Mouse (Mus musculus) CH12.LX (cell line): ENCODE measurements around the gene Fhdc1.

Experiments used
- CTCF ChIP-seq, 2 experiments: IDR thresholded peaks in 1 of 2; conservative IDR thresholded peaks in 1 of 2; 2 replicates each; pipeline ENCODE4 v1.5.1; 2011 to 2012; ENCODE audit warnings: low read depth in 2 of 2, low read length in 2 of 2, improper control_type of control experiment in 1 of 2, inconsistent platforms in 1 of 2, mild to moderate bottlenecking in 1 of 2, moderate library complexity in 1 of 2
- EP300 ChIP-seq: IDR thresholded peaks from 2 replicates; pipeline ENCODE4 v1.6.1; 2011; ENCODE audit warnings: low read length, improper control_type of control experiment
- MAZ ChIP-seq: IDR thresholded peaks from 2 replicates; pipeline ENCODE4 v1.6.1; 2012; ENCODE audit warnings: low read depth, mild to moderate bottlenecking, inconsistent platforms, low read length, improper control_type of control experiment, moderate library complexity
- POLR2A ChIP-seq: IDR thresholded peaks from 2 replicates; pipeline ENCODE4 v1.6.1; 2011; ENCODE audit warnings: low read depth, mild to moderate bottlenecking, improper control_type of control experiment, low read length
- RAD21 ChIP-seq: IDR thresholded peaks from 2 replicates; pipeline ENCODE4 v1.6.1; 2011; ENCODE audit warnings: low read depth, mild to moderate bottlenecking, low read length, improper control_type of control experiment, moderate library complexity
- RCOR1 ChIP-seq: conservative IDR thresholded peaks from 2 replicates; pipeline ENCODE4 v1.6.1; 2012; ENCODE audit warnings: low read depth, mild to moderate bottlenecking, inconsistent platforms, low read length, improper control_type of control experiment
- UBTF ChIP-seq: IDR thresholded peaks from 2 replicates; pipeline ENCODE4 v1.6.1; 2012; ENCODE audit warnings: low read depth, mild to moderate bottlenecking, inconsistent platforms, low read length, improper control_type of control experiment, moderate library complexity
- ZNF384 ChIP-seq: IDR thresholded peaks from 2 replicates; pipeline ENCODE4 v1.6.1; 2012; ENCODE audit warnings: low read depth, low read length, improper control_type of control experiment, inconsistent platforms

DNA sequence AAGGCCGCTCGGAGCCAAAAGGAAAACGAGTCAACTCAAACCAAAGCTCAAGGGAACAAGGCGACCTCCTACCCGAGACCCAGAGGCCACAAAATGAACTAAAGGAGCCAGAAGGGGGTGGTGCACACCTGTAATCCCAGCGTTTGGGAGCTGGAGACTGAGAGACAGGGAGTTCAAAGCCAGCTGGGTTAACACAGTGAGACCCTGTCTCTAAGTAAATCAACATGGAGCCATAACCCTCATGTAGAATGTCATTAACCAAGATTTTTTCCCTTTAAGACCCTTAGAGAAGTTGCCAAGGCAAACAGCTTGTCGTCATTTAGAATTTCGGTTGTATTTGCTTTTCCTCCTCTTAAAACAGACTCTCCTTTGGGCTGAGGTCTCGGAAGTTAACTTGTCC is 31.2 kb downstream of the Fhdc1 start:
- no peak for TF ChIP-seq POLR2A
- TF ChIP-seq ZNF384, result no peak
- no peak for TF ChIP-seq CTCF (conservative IDR thresholded peaks at IDR 0.05 in 1 of 2, IDR thresholded peaks at IDR 0.05 in 1 of 2; ENCODE audit: low read depth in 2 of 2, low read length in 2 of 2)
- no peak for TF ChIP-seq RAD21
- no peak for TF ChIP-seq UBTF
- no peak for TF ChIP-seq EP300
- TF ChIP-seq MAZ, result no peak
- TF ChIP-seq RCOR1, result no peak
